Mouse (Mus musculus): ENCODE data around the gene Kank4. TPM values are rescaled to one million over a fixed set of nuclear protein-coding genes. Genes with fewer than 3 reads are reported as not detected.

The Kank4 gene
- polyA plus RNA-seq, 1 experiment from 2014 or later = 1.7 TPM

- Histone ChIP-seq H3K9ac (no peak overlapping the region), H3K27ac (replicated peaks) (peak overlapping the region; percentile 55), H3K4me2 (replicated peaks) (no peak overlapping the region), H3K36me3 (no peaks in the 10 kb centered on the region), H3K4me3 (replicated peaks) (no peak overlapping the region), H3K9me3 (replicated peaks) (no peaks in the 10 kb centered on the region), H3K27me3 (no peaks in the 10 kb centered on the region), H3K4me1 (peaks cover 29% of the 10 kb centered on the region)
- ATAC-seq (ENCODE audit: insufficient number of reproducible peaks, low FRiP score, low TSS enrichment, low read depth) = 0 out of 2 replicates have a peak, but pooled peaks have one; percentile 50
- WGBS = 46% methylated on average over 11 of the region's 11 CpGs
Observed at GRCm38 (mm10) chr4:98796591-98797341, 20.6 kb downstream of the Kank4 start.

GRCm38 (mm10) chr4:98795241-98795640, 22.1 kb downstream of the Kank4 start:
- Histone ChIP-seq H3K36me3 (no peaks in the 10 kb centered on the region), H3K4me2 (replicated peaks) (no peak overlapping the region), H3K4me1 (peaks cover 23% of the 10 kb centered on the region), H3K27me3 (no peaks in the 10 kb centered on the region), H3K9ac (no peak overlapping the region), H3K4me3 (replicated peaks) (no peak overlapping the region), H3K27ac (replicated peaks) (no peak overlapping the region), H3K9me3 (replicated peaks) (no peaks in the 10 kb centered on the region)
- no peak for ATAC-seq (ENCODE audit: insufficient number of reproducible peaks, low FRiP score, low TSS enrichment, low read depth)
- WGBS = 77% methylated on average over 2 of the region's 2 CpGs

GRCm38 (mm10) chr4:98793486-98793885, 23.9 kb downstream of the Kank4 start:
- H3K27me3 ChIP-seq = no peaks in the 10 kb centered on the region
- ATAC-seq (ENCODE audit: insufficient number of reproducible peaks, low FRiP score, low TSS enrichment, low read depth) = no peak
- no peak overlapping the region for H3K27ac ChIP-seq (replicated peaks)
- WGBS = 89% methylated on average over 9 of the region's 9 CpGs
- no peaks in the 10 kb centered on the region for H3K9me3 ChIP-seq (replicated peaks)
- peaks cover 40% of the 10 kb centered on the region for H3K4me1 ChIP-seq
- H3K36me3 ChIP-seq = no peaks in the 10 kb centered on the region
- no peak overlapping the region for H3K9ac ChIP-seq
- H3K4me2 ChIP-seq (replicated peaks) = no peak overlapping the region
- no peak overlapping the region for H3K4me3 ChIP-seq (replicated peaks)

GRCm38 (mm10) chr4:98790721-98791120, 26.6 kb downstream of the Kank4 start:
- Histone ChIP-seq H3K4me3 (replicated peaks) (no peak overlapping the region), H3K9me3 (replicated peaks) (no peaks in the 10 kb centered on the region), H3K27me3 (no peaks in the 10 kb centered on the region), H3K4me1 (peaks cover 24% of the 10 kb centered on the region), H3K27ac (replicated peaks) (no peak overlapping the region), H3K9ac (no peak overlapping the region), H3K4me2 (replicated peaks) (no peak overlapping the region), H3K36me3 (no peaks in the 10 kb centered on the region)
- no peak for ATAC-seq (ENCODE audit: insufficient number of reproducible peaks, low FRiP score, low TSS enrichment, low read depth)
- WGBS = 61% methylated on average over 1 of the region's 1 CpGs

- H3K9me3 ChIP-seq (replicated peaks) = no peaks in the 10 kb centered on the region
- H3K4me1 ChIP-seq = peaks cover 24% of the 10 kb centered on the region
- H3K4me2 ChIP-seq (replicated peaks) = peak overlapping the region; percentile 40
- H3K36me3 ChIP-seq = no peaks in the 10 kb centered on the region
- H3K27ac ChIP-seq (replicated peaks) = peak overlapping the region; percentile 72
- 5% methylated on average over 10 of the region's 10 CpGs for WGBS
- no peaks in the 10 kb centered on the region for H3K27me3 ChIP-seq
- ATAC-seq (ENCODE audit: insufficient number of reproducible peaks, low FRiP score, low TSS enrichment, low read depth) = no peak
- no peak overlapping the region for H3K9ac ChIP-seq
- H3K4me3 ChIP-seq (replicated peaks) = peak overlapping the region; percentile 22
Observed at GRCm38 (mm10) chr4:98789861-98790311, 27.5 kb downstream of the Kank4 start.

- peak overlapping the region; percentile 72 for H3K27ac ChIP-seq (replicated peaks)
- H3K4me1 ChIP-seq = peaks cover 24% of the 10 kb centered on the region
- no peaks in the 10 kb centered on the region for H3K27me3 ChIP-seq
- ATAC-seq (ENCODE audit: insufficient number of reproducible peaks, low FRiP score, low TSS enrichment, low read depth) = no peak
- WGBS = 47% methylated on average over 7 of the region's 7 CpGs
- no peaks in the 10 kb centered on the region for H3K9me3 ChIP-seq (replicated peaks)
- no peak overlapping the region for H3K9ac ChIP-seq
- H3K36me3 ChIP-seq = no peaks in the 10 kb centered on the region
- peak overlapping the region; percentile 40 for H3K4me2 ChIP-seq (replicated peaks)
- peak overlapping the region; percentile 22 for H3K4me3 ChIP-seq (replicated peaks)
Observed at GRCm38 (mm10) chr4:98789133-98789765, 28.1 kb downstream of the Kank4 start.

- WGBS = 51% methylated on average over 3 of the region's 3 CpGs
- Histone ChIP-seq H3K36me3 (peaks cover 2% of the 10 kb centered on the region; the same call in 1 of the 2 replicates), H3K9me3 (replicated peaks) (no peaks in the 10 kb centered on the region), H3K27me3 (no peaks in the 10 kb centered on the region), H3K4me1 (peaks cover 24% of the 10 kb centered on the region), H3K9ac (no peak overlapping the region), H3K4me3 (replicated peaks) (no peak overlapping the region), H3K4me2 (replicated peaks) (no peak overlapping the region), H3K27ac (replicated peaks) (no peak overlapping the region)
- no peak for ATAC-seq (ENCODE audit: insufficient number of reproducible peaks, low FRiP score, low TSS enrichment, low read depth)
Observed at GRCm38 (mm10) chr4:98786281-98786680, 31.1 kb downstream of the Kank4 start.

GRCm38 (mm10) chr4:98785851-98786250, 31.5 kb downstream of the Kank4 start:
- no peaks in the 10 kb centered on the region for H3K27me3 ChIP-seq
- H3K4me2 ChIP-seq (replicated peaks) = no peak overlapping the region
- no peak overlapping the region for H3K4me3 ChIP-seq (replicated peaks)
- no peak overlapping the region for H3K27ac ChIP-seq (replicated peaks)
- WGBS = 49% methylated on average over 8 of the region's 8 CpGs
- peaks cover 23% of the 10 kb centered on the region for H3K4me1 ChIP-seq
- H3K36me3 ChIP-seq = peaks cover 2% of the 10 kb centered on the region; the same call in 1 of the 2 replicates
- no peaks in the 10 kb centered on the region for H3K9me3 ChIP-seq (replicated peaks)
- H3K9ac ChIP-seq = no peak overlapping the region
- no peak for ATAC-seq (ENCODE audit: insufficient number of reproducible peaks, low FRiP score, low TSS enrichment, low read depth)

- WGBS = 20% methylated on average over 16 of the region's 16 CpGs
- no peak overlapping the region for H3K27ac ChIP-seq (replicated peaks)
- no peak overlapping the region for H3K9ac ChIP-seq
- H3K4me3 ChIP-seq (replicated peaks) = no peak overlapping the region
- ATAC-seq (ENCODE audit: insufficient number of reproducible peaks, low FRiP score, low TSS enrichment, low read depth) = no peak
- H3K36me3 ChIP-seq = no peaks in the 10 kb centered on the region; the same call in 1 of the 2 replicates
- H3K9me3 ChIP-seq (replicated peaks) = no peaks in the 10 kb centered on the region
- peaks cover 33% of the 10 kb centered on the region for H3K4me1 ChIP-seq
- H3K4me2 ChIP-seq (replicated peaks) = 0 out of 2 replicates have a peak overlapping the region, but pooled peaks have one; percentile 10
- H3K27me3 ChIP-seq = peaks cover 3% of the 10 kb centered on the region; the same call in 1 of the 2 replicates
Observed at GRCm38 (mm10) chr4:98778219-98778618, 39.1 kb downstream of the Kank4 start.

GRCm38 (mm10) chr4:98777464-98777863, 39.9 kb downstream of the Kank4 start:
- H3K27ac ChIP-seq (replicated peaks) = 0 out of 2 replicates have a peak overlapping the region, but pooled peaks have one; percentile 12
- WGBS = 71% methylated on average over 6 of the region's 6 CpGs
- H3K4me1 ChIP-seq = peaks cover 33% of the 10 kb centered on the region
- H3K36me3 ChIP-seq = no peaks in the 10 kb centered on the region
- H3K27me3 ChIP-seq = peaks cover 3% of the 10 kb centered on the region; the same call in 1 of the 2 replicates
- no peak for ATAC-seq (ENCODE audit: insufficient number of reproducible peaks, low FRiP score, low TSS enrichment, low read depth)
- H3K9me3 ChIP-seq (replicated peaks) = no peaks in the 10 kb centered on the region
- no peak overlapping the region for H3K4me3 ChIP-seq (replicated peaks)
- H3K9ac ChIP-seq = no peak overlapping the region
- no peak overlapping the region for H3K4me2 ChIP-seq (replicated peaks)

- no peaks in the 10 kb centered on the region for H3K9me3 ChIP-seq (replicated peaks)
- no peak overlapping the region for H3K4me3 ChIP-seq (replicated peaks)
- no peak overlapping the region for H3K9ac ChIP-seq
- no peak overlapping the region for H3K27ac ChIP-seq (replicated peaks)
- H3K4me2 ChIP-seq (replicated peaks) = no peak overlapping the region
- H3K4me1 ChIP-seq = peaks cover 33% of the 10 kb centered on the region
- peaks cover 3% of the 10 kb centered on the region; the same call in 1 of the 2 replicates for H3K27me3 ChIP-seq
- WGBS = 36% methylated on average over 10 of the region's 10 CpGs
- no peaks in the 10 kb centered on the region for H3K36me3 ChIP-seq
- no peak for ATAC-seq (ENCODE audit: insufficient number of reproducible peaks, low FRiP score, low TSS enrichment, low read depth)
Observed at GRCm38 (mm10) chr4:98776721-98777427, 40.5 kb downstream of the Kank4 start.

Measured in embryonic facial prominence, embryonic 15.5 days (tissue).